Mouse (Mus musculus): Measurements from ENCODE around the gene Yaf2.

GRCm38 (mm10) chr15:93251553-93252250 is 85.0 kb downstream of the Yaf2 start:
- no peak for TF ChIP-seq CTCF (IDR thresholded peaks at IDR 0.05; ENCODE audit: control insufficient read depth, insufficient read depth, low read length)
- no peak for TF ChIP-seq POLR2A (IDR thresholded peaks at IDR 0.05; ENCODE audit: borderline replicate concordance, control insufficient read depth, low read depth, low read length)
